Mouse (Mus musculus) intestine, embryonic 14.5 days (tissue): ENCODE results near the gene Cbx3. TPM values are rescaled to one million over a fixed set of nuclear protein-coding genes. Genes with fewer than 3 reads are reported as not detected.

Experiments used
- ATAC-seq: fragments of 200-750 bp; cut with Nextera tagmentation; replicated peaks from 2 replicates; pipeline ENCODE4 v1.8.0; 2017; ENCODE audit warnings: low read depth, moderate number of reproducible peaks, moderate TSS enrichment, moderate library complexity; ENCODE audit not compliant: low FRiP score, low TSS enrichment
- DNase-seq: peaks from one replicate; pipeline ENCODE4 v3.0.0-alpha.2; 2018; ENCODE audit warnings: low spot score
- H3K27ac ChIP-seq: fragments of 300-500 bp; sonication (generic); 2 replicates; pipeline ENCODE4 v1.5.1; 2014; ENCODE audit warnings: low read depth, mild to moderate bottlenecking, control low read depth
- H3K27me3 ChIP-seq: fragments of 300-500 bp; sonication (generic); replicated peaks from 2 replicates; pipeline ENCODE4 v1.6.1; 2014; ENCODE audit warnings: low read length, control low read depth; ENCODE audit not compliant: control insufficient read depth, insufficient read depth
- H3K36me3 ChIP-seq: fragments of 300-500 bp; sonication (generic); 2 replicates; pipeline ENCODE4 v1.6.1; 2014; ENCODE audit warnings: low read length, control low read depth; ENCODE audit not compliant: control insufficient read depth, insufficient read depth
- H3K4me1 ChIP-seq: fragments of 300-500 bp; sonication (generic); replicated peaks from 2 replicates; pipeline ENCODE4 v1.6.1; 2014; ENCODE audit warnings: low read length, control low read depth, mixed read lengths; ENCODE audit not compliant: control insufficient read depth, insufficient read depth
- H3K4me2 ChIP-seq: fragments of 300-500 bp; sonication (generic); 2 replicates; pipeline ENCODE4 v1.6.1; 2014; ENCODE audit warnings: low read length
- H3K4me3 ChIP-seq: fragments of 300-500 bp; sonication (generic); 2 replicates; pipeline ENCODE4 v1.5.1; 2014; ENCODE audit warnings: low read depth, low read length, control low read depth, mixed read lengths
- H3K9ac ChIP-seq: fragments of 300-500 bp; sonication (generic); 2 replicates; pipeline ENCODE4 v1.6.1; 2014; ENCODE audit warnings: mild to moderate bottlenecking, low read length
- H3K9me3 ChIP-seq: fragments of 300-500 bp; sonication (generic); 2 replicates; pipeline ENCODE4 v1.6.1; 2016; ENCODE audit warnings: low read length, control low read depth; ENCODE audit not compliant: control insufficient read depth
- WGBS: fragments of 180-500 bp; shearing (Covaris S2); extraction: QIAGEN DNeasy Blood & Tissue Kit; methylation state at CpG from one replicate; pipeline ENCODE4 v1.1.7; 2014; 5-methylcytosine and 5-hydroxymethylcytosine counted together
- polyA plus RNA-seq: library from polyadenylated mRNA; unstranded; fragments of >200 nt; fragmentation: Nextera tagmentation; extraction: Ambion mirVana; gene quantifications from 2 replicates; pipeline ENCODE4 v1.2.1, GENCODE M21; 2014

The Cbx3 gene
- polyA plus RNA-seq, 1 experiment from 2014 or later: 454 TPM

- Histone ChIP-seq H3K4me1 (peaks cover 5% of the 10 kb centered on the region; the same call in 1 of the 2 replicates), H3K4me3 (peak overlapping the region; percentile 62), H3K9ac (peak overlapping the region; percentile 56; the same call in 1 of the 2 replicates), H3K27me3 (no peaks in the 10 kb centered on the region), H3K4me2 (peak overlapping the region; percentile 90), H3K36me3 (no peaks in the 10 kb centered on the region), H3K27ac (no peak overlapping the region), H3K9me3 (no peaks in the 10 kb centered on the region)
- no peak for ATAC-seq
- DNase-seq: no peak
- 24% methylated on average over 5 of the region's 5 CpGs for WGBS
Measured at GRCm38 (mm10) chr6:51523310-51523709, 53.1 kb downstream of the Cbx3 start.

GRCm38 (mm10) chr6:51523807-51524320 is 53.7 kb downstream of the Cbx3 start, which contains the start of gene Snx10:
TSS of gene Snx10 (plus strand) at chr6:51523901.
- peak within 1 kb of the TSS; percentile 56 for H3K9ac ChIP-seq
- ATAC-seq (peak; percentile 79; the same call in 1 of the 2 replicates), DNase-seq (peak; percentile 76)
- H3K4me1 ChIP-seq: peaks cover 5% of the 10 kb centered on the region; the same call in 1 of the 2 replicates
- H3K9me3 ChIP-seq: no peaks in the 10 kb centered on the region
- H3K4me2 ChIP-seq: peak within 1 kb of the TSS; percentile 90
- H3K27me3 ChIP-seq: no peaks in the 10 kb centered on the region
- no peak within 1 kb of the TSS for H3K27ac ChIP-seq
- 0% methylated on average over 47 of the region's 47 CpGs for WGBS
- H3K4me3 ChIP-seq: peak within 1 kb of the TSS; percentile 62
- no peaks in the 10 kb centered on the region for H3K36me3 ChIP-seq

- DNase-seq: peak; percentile 74
- WGBS: 1% methylated on average over 20 of the region's 21 CpGs
- Histone ChIP-seq H3K4me2 (peak overlapping the region; percentile 90), H3K27me3 (no peaks in the 10 kb centered on the region), H3K4me1 (peaks cover 5% of the 10 kb centered on the region; the same call in 1 of the 2 replicates), H3K36me3 (no peaks in the 10 kb centered on the region), H3K27ac (no peak overlapping the region), H3K4me3 (peak overlapping the region; percentile 62), H3K9ac (peak overlapping the region; percentile 56), H3K9me3 (no peaks in the 10 kb centered on the region)
- ATAC-seq: peak; percentile 70
Measured at GRCm38 (mm10) chr6:51524321-51524931, 54.3 kb downstream of the Cbx3 start.

GRCm38 (mm10) chr6:51525001-51525400 is 54.8 kb downstream of the Cbx3 start:
- DNase-seq: no peak

GRCm38 (mm10) chr6:51529457-51529856 is 59.3 kb downstream of the Cbx3 start:
- Histone ChIP-seq H3K9ac (no peak overlapping the region), H3K4me1 (0 out of 2 replicates have a peak, but pooled peaks cover 5% of the 10 kb centered on the region), H3K4me3 (no peak overlapping the region), H3K27me3 (no peaks in the 10 kb centered on the region), H3K9me3 (no peaks in the 10 kb centered on the region), H3K27ac (no peak overlapping the region), H3K4me2 (no peak overlapping the region), H3K36me3 (no peaks in the 10 kb centered on the region)
- WGBS: 86% methylated on average over 7 of the region's 7 CpGs
- ATAC-seq (no peak), DNase-seq (no peak)

More at GRCm38 (mm10) chr6:51525001-51525400, 54.8 kb downstream of the Cbx3 start:
- 30% methylated on average over 5 of the region's 5 CpGs for WGBS
- Histone ChIP-seq H3K9me3 (no peaks in the 10 kb centered on the region), H3K4me2 (peak overlapping the region; percentile 90), H3K9ac (no peak overlapping the region), H3K4me3 (peak overlapping the region; percentile 62; the same call in 1 of the 2 replicates), H3K4me1 (peaks cover 5% of the 10 kb centered on the region; the same call in 1 of the 2 replicates), H3K27ac (no peak overlapping the region), H3K27me3 (no peaks in the 10 kb centered on the region), H3K36me3 (no peaks in the 10 kb centered on the region)
- ATAC-seq: 0 out of 2 replicates have a peak, but pooled peaks have one; percentile 40

Other genes starting within 250 kb of the Cbx3 start
- gene Nfe2l3, start 37.7 kb upstream of the Cbx3 start, polyA plus RNA-seq: 2.3 and 3.0 TPM in 2 replicates
- gene Hnrnpa2b1, start 466 bp upstream of the Cbx3 start, polyA plus RNA-seq: 967 and 1,019 TPM in 2 replicates
- 16.4 and 18.0 TPM in 2 replicates for gene Snx10, start 53.5 kb downstream of the Cbx3 start, polyA plus RNA-seq